Mouse (Mus musculus) ES-Bruce4 (cell line): ENCODE measurements around the gene Tekt4. TPM values are rescaled to one million over a fixed set of nuclear protein-coding genes. Genes with fewer than 3 reads are reported as not detected.
A peak's percentile ranks its signal among the peaks of the same experiment; 100 is the strongest.

Experiments used
- H3K27ac ChIP-seq: 2 replicates; pipeline ENCODE4 v1.5.1; 2012; ENCODE audit warnings: low read length, inconsistent platforms; ENCODE audit not compliant: insufficient read depth
- H3K27me3 ChIP-seq: 2 replicates; pipeline ENCODE4 v1.6.1; 2012; ENCODE audit warnings: mild to moderate bottlenecking, low read length, inconsistent platforms; ENCODE audit not compliant: control insufficient read depth, poor library complexity, insufficient read depth, severe bottlenecking
- H3K36me3 ChIP-seq: 2 replicates; pipeline ENCODE4 v1.6.1; 2012; ENCODE audit warnings: inconsistent platforms, mild to moderate bottlenecking, low read length, moderate library complexity; ENCODE audit not compliant: control insufficient read depth, poor library complexity, insufficient read depth, severe bottlenecking
- H3K4me1 ChIP-seq: one replicate; pipeline ENCODE4 v1.8.1; 2011; ENCODE audit warnings: low read length; ENCODE audit not compliant: control insufficient read depth, insufficient read depth
- H3K4me3 ChIP-seq: 2 replicates; pipeline ENCODE4 v1.5.1; 2011; ENCODE audit warnings: low read depth, mild to moderate bottlenecking, low read length
- H3K9ac ChIP-seq: 2 replicates; pipeline ENCODE4 v1.6.1; 2012; ENCODE audit warnings: low read depth, mild to moderate bottlenecking, inconsistent platforms; ENCODE audit not compliant: poor library complexity, severe bottlenecking
- H3K9me3 ChIP-seq: replicated peaks from 2 replicates; pipeline ENCODE4 v1.6.1; 2012; ENCODE audit warnings: mild to moderate bottlenecking, low read length, inconsistent platforms; ENCODE audit not compliant: control insufficient read depth, poor library complexity, insufficient read depth, severe bottlenecking
- CTCF ChIP-seq: IDR thresholded peaks from one replicate; pipeline ENCODE4 v1.8.1; 2011; ENCODE audit warnings: low read depth, low read length
- EP300 ChIP-seq: IDR thresholded peaks from 2 replicates; pipeline ENCODE4 v1.6.1; 2011; ENCODE audit warnings: low read depth, low read length; ENCODE audit not compliant: insufficient read depth
- POLR2A ChIP-seq: IDR thresholded peaks from one replicate; pipeline ENCODE4 v1.8.1; 2011; ENCODE audit warnings: low read length; ENCODE audit not compliant: insufficient read depth
- polyA plus RNA-seq: library from polyadenylated mRNA; stranded (reverse); fragments of >200 nt; gene quantifications from 2 replicates; pipeline ENCODE4 v1.2.4, GENCODE M21; 2011; ENCODE audit warnings: low read depth; ENCODE audit not compliant: missing spikeins, insufficient read depth, insufficient read length

Tekt4 gene
- polyA plus RNA-seq = not detected in 2 replicates

DNA sequence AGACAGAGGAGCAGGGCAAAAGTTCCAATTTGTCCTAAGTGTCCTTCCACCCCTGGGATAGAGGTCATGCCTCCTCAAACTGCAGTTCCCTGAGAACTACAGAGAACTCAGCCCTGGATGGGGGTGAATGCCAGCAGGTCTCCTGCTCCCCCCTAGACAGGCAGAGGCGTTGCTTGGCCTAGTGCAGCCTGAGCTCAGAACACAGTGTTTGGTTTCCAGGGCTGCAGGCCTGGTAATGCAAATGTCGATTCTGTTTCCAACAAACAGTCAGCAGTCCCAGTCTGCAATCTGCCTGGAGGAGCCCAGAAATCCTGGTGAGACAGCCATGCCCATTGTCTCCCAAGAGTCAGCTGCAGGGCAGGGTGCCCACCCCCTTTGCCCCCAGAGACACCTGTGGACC, at the start of gene Tekt4:
TSS of gene Tekt4 (plus strand) at position 344 of the 400 bp plus-strand sequence.
- Histone ChIP-seq H3K4me3 (no peak within 1 kb of the TSS), H3K4me1 (no peaks in the 10 kb centered on the region), H3K27me3 (no peaks in the 10 kb centered on the region), H3K36me3 (no peaks in the 10 kb centered on the region), H3K9ac (no peak within 1 kb of the TSS), H3K27ac (no peak within 1 kb of the TSS), H3K9me3 (no peaks in the 10 kb centered on the region)
- no peak for TF ChIP-seq CTCF
- no peak for TF ChIP-seq EP300
- no peak for TF ChIP-seq POLR2A

DNA sequence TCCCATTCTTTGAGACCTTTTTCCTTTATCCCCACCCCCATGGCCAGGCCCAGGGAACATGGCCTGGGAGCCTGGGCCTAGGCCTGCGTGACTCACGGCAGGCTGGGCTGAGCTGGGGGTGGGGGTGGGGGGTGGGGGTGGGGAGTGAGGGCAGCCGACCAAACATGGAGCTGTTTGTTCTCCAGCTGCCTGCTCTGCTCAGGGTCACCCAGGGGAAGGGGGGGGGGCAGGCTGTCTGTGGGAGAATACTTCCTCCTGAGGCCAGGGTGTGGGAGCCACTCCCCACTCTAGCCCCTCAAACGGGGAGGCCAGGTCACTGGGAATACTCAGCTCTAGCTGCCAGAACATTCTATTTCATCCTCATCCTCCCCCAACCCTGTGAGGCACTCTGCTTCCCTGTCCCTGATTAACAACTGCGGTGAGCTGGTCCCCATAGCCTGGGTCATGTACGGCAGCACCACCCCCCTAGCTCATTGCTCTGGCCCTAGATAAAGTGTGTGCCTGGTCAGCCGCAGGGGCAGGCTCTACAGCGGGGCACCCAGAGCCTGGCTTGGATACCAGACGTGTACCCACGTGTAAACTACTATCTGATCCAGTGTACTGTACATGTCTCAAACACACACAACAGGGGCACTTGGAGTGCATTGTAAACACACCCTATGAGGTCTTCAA, 49.1 kb upstream of the Tekt4 start:
- no peaks in the 10 kb centered on the region for H3K27me3 ChIP-seq
- no peaks in the 10 kb centered on the region for H3K9me3 ChIP-seq
- H3K9ac ChIP-seq = no peak overlapping the region
- H3K4me3 ChIP-seq = no peak overlapping the region
- H3K27ac ChIP-seq = no peak overlapping the region
- H3K36me3 ChIP-seq = no peaks in the 10 kb centered on the region
- TF ChIP-seq CTCF (no peak), POLR2A (no peak), EP300 (no peak)
- no peaks in the 10 kb centered on the region for H3K4me1 ChIP-seq

DNA sequence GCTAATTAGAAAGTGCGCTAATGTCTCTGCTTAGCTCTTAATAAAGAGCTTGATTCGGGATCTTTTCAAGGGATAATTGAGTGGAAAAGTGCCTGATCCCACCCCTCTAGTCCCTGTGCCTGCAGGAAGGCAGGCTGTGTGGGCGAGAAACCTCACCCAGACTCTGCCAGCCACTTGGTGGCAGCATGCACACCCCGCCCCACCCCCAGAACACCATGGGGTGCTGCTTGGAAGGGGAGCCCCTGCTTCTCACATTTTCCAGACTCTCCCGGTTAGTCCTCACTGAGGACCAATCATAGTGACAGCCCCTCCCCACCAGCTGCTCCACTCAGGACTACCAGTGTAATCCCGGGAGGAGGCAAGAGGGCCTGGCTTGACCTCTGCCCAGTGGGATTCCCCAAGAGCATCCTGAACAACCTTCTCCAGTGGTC, 48.4 kb upstream of the Tekt4 start:
- H3K4me1 ChIP-seq = no peaks in the 10 kb centered on the region
- H3K9me3 ChIP-seq = no peaks in the 10 kb centered on the region
- H3K4me3 ChIP-seq = no peak overlapping the region
- no peaks in the 10 kb centered on the region for H3K27me3 ChIP-seq
- H3K9ac ChIP-seq = no peak overlapping the region
- H3K36me3 ChIP-seq = no peaks in the 10 kb centered on the region
- H3K27ac ChIP-seq = no peak overlapping the region
- TF ChIP-seq EP300 (no peak), CTCF (peak; percentile 16)

DNA sequence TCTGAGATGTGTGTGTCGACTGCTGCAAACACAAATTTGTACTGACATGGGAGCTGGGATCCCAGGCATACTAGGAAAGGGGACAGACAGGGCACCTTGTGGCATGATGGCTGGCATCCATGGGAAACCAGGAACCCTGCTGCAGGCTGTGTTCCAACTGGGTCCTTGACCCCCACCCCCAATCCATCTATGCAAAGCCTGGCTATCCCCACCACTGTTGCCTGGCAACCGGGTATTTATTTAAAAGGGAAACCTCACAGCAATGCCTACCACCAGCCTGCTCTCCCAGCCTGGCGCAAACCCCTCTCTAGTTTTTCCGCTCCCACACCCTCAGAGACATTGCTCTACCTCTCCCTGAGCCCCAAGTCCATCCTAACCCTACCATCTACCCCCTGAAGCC, 47.1 kb upstream of the Tekt4 start:
- Histone ChIP-seq H3K9ac (no peak overlapping the region), H3K36me3 (no peaks in the 10 kb centered on the region), H3K27me3 (no peaks in the 10 kb centered on the region), H3K4me3 (no peak overlapping the region), H3K9me3 (no peaks in the 10 kb centered on the region), H3K4me1 (no peaks in the 10 kb centered on the region), H3K27ac (no peak overlapping the region)
- TF ChIP-seq CTCF = no peak

DNA sequence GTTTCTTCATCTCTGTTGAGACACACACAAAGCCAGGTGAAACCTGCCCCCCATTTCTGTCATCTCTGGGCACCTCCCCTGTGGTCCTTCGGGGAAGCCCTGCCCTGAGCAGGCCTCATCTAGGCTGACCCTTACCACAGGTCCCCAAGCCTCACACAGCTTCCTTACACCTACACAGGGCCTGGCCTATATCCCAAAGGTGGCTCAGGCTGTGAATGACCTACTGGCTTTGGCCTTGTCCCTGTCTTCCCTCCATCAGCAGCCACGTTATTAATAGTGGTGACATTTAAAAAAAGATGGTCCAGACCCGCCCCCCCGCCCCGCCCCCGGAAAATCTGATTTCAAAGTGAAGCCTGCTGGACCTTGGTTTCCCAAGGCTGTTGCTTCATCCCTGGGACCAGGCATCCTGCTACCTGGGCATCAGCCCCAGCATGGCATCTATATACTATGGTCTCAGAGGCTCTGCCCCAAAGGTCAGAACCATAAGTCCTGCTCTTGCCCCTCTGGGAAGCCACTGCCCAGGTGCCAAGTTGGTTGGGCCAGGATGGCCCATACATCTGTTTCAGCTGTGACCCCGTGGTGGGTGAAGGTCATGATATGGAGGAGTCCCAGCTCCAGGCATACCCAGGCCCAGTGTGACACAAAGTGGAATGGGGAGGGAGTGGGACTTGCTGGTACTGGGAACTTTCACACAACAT, 46.0 kb upstream of the Tekt4 start:
- H3K4me1 ChIP-seq = no peaks in the 10 kb centered on the region
- H3K9me3 ChIP-seq = no peaks in the 10 kb centered on the region
- no peaks in the 10 kb centered on the region for H3K27me3 ChIP-seq

DNA sequence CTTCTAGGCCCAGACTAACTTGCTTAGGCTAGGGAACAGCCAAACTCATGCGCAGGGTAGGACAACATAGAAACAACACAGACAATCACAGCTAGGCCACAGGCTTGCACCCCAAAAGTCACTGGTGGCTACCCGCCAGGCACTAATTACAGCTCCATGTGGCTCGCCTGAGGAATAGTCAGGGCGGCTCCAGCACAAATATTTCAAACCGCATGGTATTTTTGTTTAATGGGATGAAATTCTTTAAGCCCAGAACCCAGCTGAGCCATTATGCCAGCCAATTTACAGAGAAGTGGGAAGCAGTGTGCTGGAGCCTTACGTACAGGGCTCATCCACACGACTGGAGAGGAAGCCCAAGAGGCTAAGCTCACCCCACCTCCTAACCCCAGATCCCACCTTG, 44.8 kb upstream of the Tekt4 start:
- Histone ChIP-seq H3K4me3 (no peak overlapping the region), H3K36me3 (no peaks in the 10 kb centered on the region), H3K9me3 (no peaks in the 10 kb centered on the region), H3K27me3 (no peaks in the 10 kb centered on the region), H3K9ac (no peak overlapping the region), H3K27ac (no peak overlapping the region), H3K4me1 (no peaks in the 10 kb centered on the region)
- TF ChIP-seq POLR2A (no peak), CTCF (no peak), EP300 (no peak)

More for the DNA sequence above, 46.0 kb upstream of the Tekt4 start:
- no peak overlapping the region for H3K9ac ChIP-seq
- no peaks in the 10 kb centered on the region for H3K36me3 ChIP-seq
- TF ChIP-seq CTCF (no peak), EP300 (no peak), POLR2A (no peak)
- H3K27ac ChIP-seq = no peak overlapping the region
- H3K4me3 ChIP-seq = no peak overlapping the region
